Mouse (Mus musculus) lung, postnatal 25 days (tissue): Measurements from ENCODE around the gene Agfg1.

ENCODE experiments used
- DNase-seq: peaks from one replicate; pipeline ENCODE4 v3.0.0; 2022; ENCODE audit warnings: low spot score

The Agfg1 gene

GRCm38 (mm10) chr1:82825256-82825655 is 14.0 kb upstream of the Agfg1 start:
- DNase-seq = no peak

GRCm38 (mm10) chr1:82825783-82826182 is 13.5 kb upstream of the Agfg1 start:
- DNase-seq = no peak

- DNase-seq = no peak
These were observed 12.4 kb upstream of the Agfg1 start for GRCm38 (mm10) chr1:82826911-82827310.

GRCm38 (mm10) chr1:82830771-82831170 is 8.5 kb upstream of the Agfg1 start:
- DNase-seq = no peak

- peak; percentile 13 for DNase-seq
These were observed 7.6 kb upstream of the Agfg1 start for GRCm38 (mm10) chr1:82831547-82832240.

GRCm38 (mm10) chr1:82832495-82833021 is 6.7 kb upstream of the Agfg1 start:
- DNase-seq = peak; percentile 24

GRCm38 (mm10) chr1:82833501-82833900 is 5.8 kb upstream of the Agfg1 start:
- no peak for DNase-seq

- DNase-seq = no peak
These were observed 4.7 kb upstream of the Agfg1 start for GRCm38 (mm10) chr1:82834572-82834971.

GRCm38 (mm10) chr1:82836342-82837217 is 2.7 kb upstream of the Agfg1 start:
- DNase-seq = no peak

- no peak for DNase-seq
These were observed 1.7 kb upstream of the Agfg1 start for GRCm38 (mm10) chr1:82837579-82837978.

- DNase-seq = no peak
These were observed 601 bp upstream of the Agfg1 start for GRCm38 (mm10) chr1:82838469-82839295.

GRCm38 (mm10) chr1:82839614-82840421 is 535 bp downstream of the Agfg1 start:
- no peak for DNase-seq

GRCm38 (mm10) chr1:82855729-82856128 is 16.4 kb downstream of the Agfg1 start:
- DNase-seq = no peak

GRCm38 (mm10) chr1:82858236-82858635 is 19.0 kb downstream of the Agfg1 start:
- DNase-seq = no peak

GRCm38 (mm10) chr1:82860391-82860790 is 21.1 kb downstream of the Agfg1 start:
- DNase-seq = no peak

- no peak for DNase-seq
These were observed 30.9 kb downstream of the Agfg1 start for GRCm38 (mm10) chr1:82870202-82870601.

GRCm38 (mm10) chr1:82879172-82879571 is 39.9 kb downstream of the Agfg1 start:
- no peak for DNase-seq

GRCm38 (mm10) chr1:82880196-82880595 is 40.9 kb downstream of the Agfg1 start:
- DNase-seq = no peak

- DNase-seq = no peak
These were observed 54.0 kb downstream of the Agfg1 start for GRCm38 (mm10) chr1:82893269-82893668.

- DNase-seq = no peak
These were observed 61.3 kb downstream of the Agfg1 start for GRCm38 (mm10) chr1:82900567-82900966.

GRCm38 (mm10) chr1:82901201-82901600 is 61.9 kb downstream of the Agfg1 start:
- DNase-seq = no peak
